Mouse (Mus musculus) intestine, embryonic 14.5 days (tissue): ENCODE measurements around the gene Itsn1. TPM values are rescaled to one million over a fixed set of nuclear protein-coding genes. Genes with fewer than 3 reads are reported as not detected.

Source experiments
- ATAC-seq: fragments of 200-750 bp; cut with Nextera tagmentation; replicated peaks from 2 replicates; pipeline ENCODE4 v1.8.0; 2017; ENCODE audit warnings: low read depth, moderate number of reproducible peaks, moderate TSS enrichment, moderate library complexity; ENCODE audit not compliant: low FRiP score, low TSS enrichment
- DNase-seq: peaks from one replicate; pipeline ENCODE4 v3.0.0-alpha.2; 2018; ENCODE audit warnings: low spot score
- H3K27ac ChIP-seq: fragments of 300-500 bp; sonication (generic); 2 replicates; pipeline ENCODE4 v1.5.1; 2014; ENCODE audit warnings: low read depth, mild to moderate bottlenecking, control low read depth
- H3K27me3 ChIP-seq: fragments of 300-500 bp; sonication (generic); replicated peaks from 2 replicates; pipeline ENCODE4 v1.6.1; 2014; ENCODE audit warnings: low read length, control low read depth; ENCODE audit not compliant: control insufficient read depth, insufficient read depth
- H3K36me3 ChIP-seq: fragments of 300-500 bp; sonication (generic); 2 replicates; pipeline ENCODE4 v1.6.1; 2014; ENCODE audit warnings: low read length, control low read depth; ENCODE audit not compliant: control insufficient read depth, insufficient read depth
- H3K4me1 ChIP-seq: fragments of 300-500 bp; sonication (generic); replicated peaks from 2 replicates; pipeline ENCODE4 v1.6.1; 2014; ENCODE audit warnings: low read length, control low read depth, mixed read lengths; ENCODE audit not compliant: control insufficient read depth, insufficient read depth
- H3K4me2 ChIP-seq: fragments of 300-500 bp; sonication (generic); 2 replicates; pipeline ENCODE4 v1.6.1; 2014; ENCODE audit warnings: low read length
- H3K4me3 ChIP-seq: fragments of 300-500 bp; sonication (generic); 2 replicates; pipeline ENCODE4 v1.5.1; 2014; ENCODE audit warnings: low read depth, low read length, control low read depth, mixed read lengths
- H3K9ac ChIP-seq: fragments of 300-500 bp; sonication (generic); 2 replicates; pipeline ENCODE4 v1.6.1; 2014; ENCODE audit warnings: mild to moderate bottlenecking, low read length
- H3K9me3 ChIP-seq: fragments of 300-500 bp; sonication (generic); 2 replicates; pipeline ENCODE4 v1.6.1; 2016; ENCODE audit warnings: low read length, control low read depth; ENCODE audit not compliant: control insufficient read depth
- WGBS: fragments of 180-500 bp; shearing (Covaris S2); extraction: QIAGEN DNeasy Blood & Tissue Kit; methylation state at CpG from one replicate; pipeline ENCODE4 v1.1.7; 2014; 5-methylcytosine and 5-hydroxymethylcytosine counted together
- polyA plus RNA-seq: library from polyadenylated mRNA; unstranded; fragments of >200 nt; fragmentation: Nextera tagmentation; extraction: Ambion mirVana; gene quantifications from 2 replicates; pipeline ENCODE4 v1.2.1, GENCODE M21; 2014

Itsn1 gene
- polyA plus RNA-seq, 1 experiment from 2014 or later: 22.7 TPM

DNA sequence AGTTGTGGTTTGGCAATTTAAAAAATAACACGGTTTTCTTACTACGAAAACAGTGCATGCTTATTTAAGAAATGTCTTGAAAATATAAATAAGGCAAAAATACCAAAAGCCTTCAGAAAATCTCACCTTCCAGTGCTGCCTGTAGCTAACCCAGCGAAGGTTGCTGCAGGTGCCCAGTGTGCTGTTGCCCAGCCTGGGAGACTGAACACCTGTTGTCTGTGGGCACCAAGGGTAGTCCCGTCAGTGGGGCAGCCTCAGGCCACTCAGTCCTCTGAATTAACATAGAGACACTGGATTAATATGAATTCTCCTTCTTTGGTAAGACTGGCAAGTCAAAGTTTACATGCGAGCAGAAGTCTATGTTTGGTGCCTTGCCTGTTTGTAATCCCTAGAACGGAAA, 9.4 kb downstream of the Itsn1 start:
- no peaks in the 10 kb centered on the region for H3K27me3 ChIP-seq
- 81% methylated on average over 6 of the region's 6 CpGs for WGBS
- DNase-seq (no peak), ATAC-seq (no peak)
- no peaks in the 10 kb centered on the region for H3K9me3 ChIP-seq
- H3K27ac ChIP-seq: no peak overlapping the region
- H3K4me1 ChIP-seq: no peaks in the 10 kb centered on the region; the same call in none of the 2 replicates
- no peaks in the 10 kb centered on the region for H3K36me3 ChIP-seq
- H3K9ac ChIP-seq: no peak overlapping the region
- H3K4me3 ChIP-seq: no peak overlapping the region
- no peak overlapping the region for H3K4me2 ChIP-seq

DNA sequence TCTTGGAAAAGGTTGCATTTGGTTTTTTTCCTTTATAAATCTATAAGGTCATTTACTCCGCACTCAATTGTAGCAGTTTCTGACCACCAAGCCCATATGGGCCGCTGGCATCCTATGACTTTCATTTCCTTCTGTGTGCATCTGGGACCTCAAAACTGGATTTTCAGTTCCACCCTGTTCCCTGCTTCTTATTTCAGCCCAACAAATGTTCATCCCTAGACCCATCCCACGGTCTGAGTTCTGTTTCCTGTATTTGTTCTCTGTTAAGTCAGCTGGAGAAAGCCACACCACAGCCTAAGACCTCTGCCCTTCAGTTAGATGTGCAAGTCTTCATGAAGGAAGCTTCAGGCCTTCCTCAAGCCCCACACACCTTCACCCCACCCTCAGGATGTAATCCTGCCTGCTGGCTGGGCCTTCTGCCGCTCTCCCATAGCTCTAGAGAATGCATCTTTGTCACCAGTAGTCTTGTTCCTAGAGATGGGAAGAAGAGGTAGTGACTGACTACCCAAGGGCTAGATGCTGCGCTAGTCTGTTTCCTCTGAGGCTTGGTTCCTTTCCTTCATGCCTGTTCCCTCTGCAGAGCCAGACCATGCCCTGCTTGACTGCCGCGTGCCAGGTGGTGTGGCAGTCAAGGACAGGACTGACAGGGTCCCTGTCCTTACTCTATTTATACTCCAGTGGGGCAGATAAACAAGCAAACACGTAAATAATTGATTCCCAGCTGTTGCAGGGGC, 11.3 kb downstream of the Itsn1 start:
- 67% methylated on average over 8 of the region's 8 CpGs for WGBS
- H3K27me3 ChIP-seq: no peaks in the 10 kb centered on the region
- no peak overlapping the region for H3K27ac ChIP-seq
- DNase-seq (no peak), ATAC-seq (no peak)
- no peak overlapping the region for H3K9ac ChIP-seq
- H3K4me3 ChIP-seq: no peak overlapping the region
- no peaks in the 10 kb centered on the region for H3K36me3 ChIP-seq
- H3K4me1 ChIP-seq: no peaks in the 10 kb centered on the region; the same call in 1 of the 2 replicates
- H3K4me2 ChIP-seq: no peak overlapping the region
- H3K9me3 ChIP-seq: no peaks in the 10 kb centered on the region

DNA sequence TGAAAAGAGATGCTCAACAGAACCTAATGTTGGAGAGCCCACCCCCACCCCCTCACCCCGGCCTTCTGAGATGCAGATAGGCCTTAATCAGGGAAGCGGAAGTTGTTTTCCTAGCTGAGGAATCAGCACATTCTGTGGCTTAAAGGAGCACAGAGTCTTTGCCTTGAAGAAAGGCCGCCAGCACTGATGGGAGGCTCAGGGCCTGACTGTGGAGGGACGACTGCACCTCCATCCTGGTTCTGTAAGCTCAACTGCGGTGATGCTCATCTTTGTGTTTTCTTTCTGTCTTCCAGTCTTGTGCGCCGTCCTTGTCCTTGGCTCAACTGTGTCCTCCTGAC, 11.8 kb downstream of the Itsn1 start:
- ATAC-seq: no peak
- Histone ChIP-seq H3K27ac (no peak overlapping the region), H3K36me3 (no peaks in the 10 kb centered on the region), H3K9me3 (no peaks in the 10 kb centered on the region), H3K27me3 (no peaks in the 10 kb centered on the region), H3K4me2 (no peak overlapping the region), H3K4me1 (no peaks in the 10 kb centered on the region; the same call in 1 of the 2 replicates), H3K9ac (no peak overlapping the region), H3K4me3 (no peak overlapping the region)
- DNase-seq: no peak
- WGBS: 67% methylated on average over 7 of the region's 7 CpGs

DNA sequence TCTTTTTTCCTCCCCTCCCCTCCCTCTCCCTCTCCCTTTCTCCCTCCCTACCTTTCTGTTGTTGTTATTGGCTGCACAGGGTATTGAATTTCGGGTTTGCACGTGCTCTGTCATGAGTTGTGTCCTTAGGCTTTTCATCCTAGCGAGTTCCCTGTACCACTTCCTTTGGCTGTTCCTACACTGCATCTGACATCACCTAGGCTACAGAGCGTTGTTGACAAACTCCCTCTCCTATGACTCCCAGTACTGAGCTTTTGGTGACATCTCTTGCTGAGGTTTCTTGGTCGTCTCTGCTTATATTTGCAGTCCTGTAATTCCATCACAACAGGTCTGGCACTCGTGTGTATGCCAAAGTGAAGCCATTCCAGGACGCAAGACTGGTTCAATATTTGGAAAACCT, 14.0 kb downstream of the Itsn1 start:
- H3K27me3 ChIP-seq: no peaks in the 10 kb centered on the region
- no peak overlapping the region for H3K4me2 ChIP-seq
- no peak overlapping the region for H3K4me3 ChIP-seq
- no peak overlapping the region for H3K9ac ChIP-seq
- ATAC-seq (no peak), DNase-seq (no peak)
- 79% methylated on average over 7 of the region's 7 CpGs for WGBS
- no peaks in the 10 kb centered on the region for H3K9me3 ChIP-seq
- no peaks in the 10 kb centered on the region for H3K36me3 ChIP-seq
- no peak overlapping the region for H3K27ac ChIP-seq
- no peaks in the 10 kb centered on the region; the same call in 1 of the 2 replicates for H3K4me1 ChIP-seq

DNA sequence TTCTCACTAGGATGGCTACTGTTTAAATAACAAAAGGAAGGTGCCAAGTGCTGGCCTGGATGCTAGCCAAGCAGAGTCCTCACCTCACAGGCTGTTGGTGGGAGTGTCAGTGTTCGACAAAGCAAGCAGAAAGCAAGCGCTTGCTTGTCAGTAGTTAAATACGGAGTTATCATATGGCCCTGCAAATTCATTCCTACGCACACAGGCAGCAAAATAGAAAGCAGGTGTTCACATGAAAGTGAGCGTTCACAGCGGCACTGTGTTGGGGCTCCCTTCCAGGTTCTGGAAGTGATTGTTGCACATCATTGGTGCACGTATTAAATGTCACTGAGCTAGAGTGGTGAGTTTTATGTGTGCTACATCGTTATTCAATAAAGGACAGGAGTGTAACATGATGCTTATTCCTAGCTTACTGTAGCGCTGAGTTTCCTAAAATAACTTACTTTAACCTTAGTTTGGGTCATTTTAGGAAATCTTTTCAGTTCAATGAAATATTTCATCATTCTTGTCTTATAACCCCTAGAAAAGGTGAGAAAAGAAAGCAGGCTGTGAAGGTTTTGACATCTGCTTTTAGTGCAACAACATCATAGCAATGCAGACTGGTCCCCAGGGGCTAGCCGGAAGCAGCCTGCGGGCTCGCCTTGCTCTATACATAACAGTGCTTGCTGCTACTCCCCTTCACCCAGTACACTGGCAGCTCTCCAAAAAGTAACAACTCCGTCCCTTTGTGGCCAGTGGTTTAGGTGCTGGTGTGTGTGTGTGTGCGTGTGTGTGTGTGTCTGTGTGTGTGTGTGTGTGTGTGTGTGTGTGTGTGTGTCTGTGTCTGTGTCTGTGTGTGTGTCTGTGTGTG, 17.2 kb downstream of the Itsn1 start:
- no peak overlapping the region for H3K27ac ChIP-seq

DNA sequence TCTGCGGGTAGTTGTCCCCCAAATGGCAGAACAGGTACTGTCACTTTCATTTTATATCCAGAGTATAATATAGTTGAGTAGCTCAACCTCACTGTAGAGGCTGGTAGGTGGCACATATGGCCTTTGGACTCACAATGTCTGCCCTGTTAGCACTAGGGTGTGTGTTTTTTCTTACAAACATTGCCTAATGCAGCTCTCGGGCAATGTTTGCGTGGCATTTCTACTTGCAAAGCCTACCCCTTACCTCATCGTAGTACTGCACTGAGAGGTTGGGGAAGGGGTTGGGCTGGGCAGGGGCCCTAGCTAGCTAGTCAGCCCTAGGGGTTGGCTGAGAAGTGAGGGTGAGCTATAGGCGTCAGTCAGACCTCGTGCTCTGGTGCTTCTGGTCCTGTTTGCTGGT, 18.5 kb downstream of the Itsn1 start:
- H3K27me3 ChIP-seq: no peaks in the 10 kb centered on the region
- DNase-seq: no peak
- H3K4me3 ChIP-seq: no peak overlapping the region
- no peak for ATAC-seq
- H3K9ac ChIP-seq: no peak overlapping the region
- no peaks in the 10 kb centered on the region for H3K9me3 ChIP-seq
- H3K4me1 ChIP-seq: no peaks in the 10 kb centered on the region; the same call in 1 of the 2 replicates
- 68% methylated on average over 6 of the region's 6 CpGs for WGBS
- no peaks in the 10 kb centered on the region for H3K36me3 ChIP-seq
- no peak overlapping the region for H3K4me2 ChIP-seq
- no peak overlapping the region for H3K27ac ChIP-seq

More for the DNA sequence above, 17.2 kb downstream of the Itsn1 start:
- DNase-seq (no peak), ATAC-seq (no peak)
- Histone ChIP-seq H3K4me2 (no peak overlapping the region), H3K9ac (no peak overlapping the region), H3K4me1 (no peaks in the 10 kb centered on the region; the same call in 1 of the 2 replicates), H3K36me3 (no peaks in the 10 kb centered on the region), H3K9me3 (no peaks in the 10 kb centered on the region), H3K4me3 (no peak overlapping the region), H3K27me3 (no peaks in the 10 kb centered on the region)
- 54% methylated on average over 14 of the region's 14 CpGs for WGBS

DNA sequence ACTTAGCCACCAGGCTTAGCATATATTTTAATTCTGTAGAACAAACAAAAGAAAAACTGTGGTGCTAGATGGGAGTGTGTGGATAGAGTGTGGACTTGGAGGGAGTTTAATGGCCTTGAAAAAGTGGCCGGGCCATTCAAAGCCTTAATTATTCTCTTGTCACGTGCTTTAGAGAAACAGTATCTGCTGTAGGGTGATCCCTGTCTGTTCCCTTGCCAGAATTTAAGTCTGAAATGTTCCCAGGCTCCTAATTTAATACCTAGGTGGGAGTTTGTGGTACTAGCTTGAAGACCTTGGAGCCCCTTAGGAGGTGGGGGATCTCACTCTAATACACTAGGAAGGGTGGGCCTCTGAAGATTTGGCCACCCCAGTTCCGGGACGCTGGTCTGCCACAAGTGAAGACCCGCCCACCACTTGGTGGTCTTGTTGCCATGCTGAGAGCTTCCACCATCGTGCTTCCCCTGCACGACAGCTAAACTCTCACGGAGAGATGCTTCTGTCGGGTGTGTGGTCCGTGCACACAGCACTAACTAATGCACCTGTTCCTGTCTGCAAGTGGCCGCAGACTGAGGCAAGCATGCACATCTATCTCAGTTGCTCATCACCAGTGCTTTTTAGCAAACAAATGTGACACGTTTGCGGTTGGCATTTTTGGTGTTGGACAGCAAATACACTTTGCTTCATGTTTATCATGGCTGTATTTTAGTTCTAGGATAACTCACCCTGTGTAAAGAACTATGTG, 22.7 kb downstream of the Itsn1 start:
- 78% methylated on average over 13 of the region's 13 CpGs for WGBS
- no peak overlapping the region for H3K4me2 ChIP-seq
- H3K9ac ChIP-seq: no peak overlapping the region
- no peaks in the 10 kb centered on the region for H3K27me3 ChIP-seq
- H3K36me3 ChIP-seq: no peaks in the 10 kb centered on the region
- ATAC-seq: no peak
- H3K9me3 ChIP-seq: no peaks in the 10 kb centered on the region
- no peak overlapping the region for H3K4me3 ChIP-seq
- no peaks in the 10 kb centered on the region for H3K4me1 ChIP-seq
- H3K27ac ChIP-seq: no peak overlapping the region
- no peak for DNase-seq

DNA sequence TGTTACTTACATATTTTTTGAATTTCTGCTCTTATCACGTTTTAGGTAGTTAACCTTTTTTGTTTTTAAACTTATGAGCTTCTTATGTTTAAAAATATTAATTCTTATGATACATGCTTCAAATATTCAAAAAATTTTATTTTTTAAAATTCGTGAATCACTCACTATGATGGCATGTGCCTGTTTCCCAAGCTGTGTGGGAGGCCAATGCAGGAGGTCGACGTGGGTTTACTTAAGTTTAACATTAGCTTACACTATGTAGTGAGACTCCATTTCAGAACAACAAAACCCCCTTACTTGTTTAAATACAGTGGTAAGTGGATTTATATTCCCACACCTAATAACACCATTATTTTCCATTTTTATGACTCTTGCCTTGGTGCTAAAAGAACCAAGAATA, 24.5 kb downstream of the Itsn1 start:
- H3K4me2 ChIP-seq: no peak overlapping the region
- no peak overlapping the region for H3K27ac ChIP-seq
- no peaks in the 10 kb centered on the region for H3K27me3 ChIP-seq
- H3K4me1 ChIP-seq: no peaks in the 10 kb centered on the region
- no peaks in the 10 kb centered on the region for H3K36me3 ChIP-seq
- DNase-seq (no peak), ATAC-seq (no peak)
- H3K4me3 ChIP-seq: no peak overlapping the region
- no peak overlapping the region for H3K9ac ChIP-seq
- no peaks in the 10 kb centered on the region for H3K9me3 ChIP-seq
- 70% methylated on average over 4 of the region's 4 CpGs for WGBS
